Mouse (Mus musculus) kidney, adult 2 months (tissue): ENCODE results near the gene Gramd1b.

Source experiments
- CTCF ChIP-seq: fragments of 200-500 bp; conservative IDR thresholded peaks from 2 replicates; pipeline ENCODE4 v1.5.1; 2011; ENCODE audit warnings: low read depth, mild to moderate bottlenecking, control low read depth, low read length, moderate library complexity, mixed read lengths; ENCODE audit not compliant: insufficient read depth, insufficient read length
- POLR2A ChIP-seq: fragments of 200-500 bp; IDR thresholded peaks from one replicate; pipeline ENCODE4 v1.6.1; 2011; ENCODE audit warnings: low read depth, low read length, control low read depth

DNA sequence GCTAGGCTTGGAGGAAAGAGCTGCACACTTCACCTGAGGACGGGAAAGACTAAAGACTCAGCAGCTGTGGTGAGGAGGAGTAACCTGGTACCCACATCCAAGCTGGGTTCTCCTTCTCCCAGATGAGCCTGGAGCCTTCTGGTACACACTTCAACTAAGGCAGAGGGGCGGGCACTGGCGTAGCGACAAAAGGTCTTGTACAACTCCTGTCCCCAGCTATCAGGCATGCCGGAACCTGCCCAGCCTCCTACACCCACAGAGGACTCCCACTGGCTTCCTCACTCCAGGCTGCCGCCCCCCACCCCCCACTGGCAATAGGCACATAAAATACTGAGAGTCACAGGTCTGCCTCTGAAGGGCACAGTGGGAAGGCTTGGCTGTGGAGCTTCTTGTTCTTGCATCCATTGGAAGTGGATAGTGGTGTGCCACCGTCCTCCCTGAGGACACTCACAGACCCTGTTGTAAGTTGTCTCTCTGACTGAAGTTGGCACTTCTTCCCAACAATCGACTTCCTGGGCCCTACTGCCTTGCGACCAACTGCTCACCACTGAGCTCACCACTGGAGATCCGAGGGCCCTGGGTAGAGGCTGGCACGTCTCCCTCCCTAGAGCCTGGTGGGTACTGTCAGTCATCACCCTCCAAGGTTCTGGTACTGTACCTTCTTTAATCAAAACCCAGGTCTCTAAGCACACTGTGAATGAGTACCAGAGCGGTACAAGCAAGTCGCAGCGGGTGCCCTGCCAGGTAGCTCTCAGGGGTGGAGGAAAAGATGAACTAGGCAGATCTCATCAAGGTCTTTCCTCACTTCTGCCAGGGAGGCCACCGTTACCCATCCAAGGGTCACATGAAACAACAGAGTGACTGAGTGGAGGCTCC, 199.5 kb downstream of the Gramd1b start:
- no peak for TF ChIP-seq POLR2A
- TF ChIP-seq CTCF = no peak
